Mouse (Mus musculus): ENCODE results near the gene Mutyh. TPM values are rescaled to one million over a fixed set of nuclear protein-coding genes. Genes with fewer than 3 reads are reported as not detected.

Mutyh gene
- total RNA-seq (2021), result 1 to 10 TPM in 1 of 2 experiments, under 1 TPM in 1; 0.60 to 2.0 TPM

GRCm38 (mm10) chr4:116807197-116808129 lies at the start of gene Mutyh, which contains the start of gene Toe1:
TSS of gene Mutyh (plus strand) at chr4:116807723.
TSS of gene Toe1 (minus strand) at chr4:116807640.
- DNase-seq, result peak; percentile 88 to 90
- intact Hi-C loops (cut with DNase I), result no loop called here

GRCm38 (mm10) chr4:116761914-116762313 lies 45.6 kb upstream of the Mutyh start:
- intact Hi-C loops (cut with DNase I), result no loop called here
- DNase-seq, result no peak

- no peak for DNase-seq
- intact Hi-C loops (cut with DNase I), result no loop called here
Measured at GRCm38 (mm10) chr4:116764001-116764400, 43.5 kb upstream of the Mutyh start.

- no peak for DNase-seq
- intact Hi-C loops (cut with DNase I), result no loop called here
Measured at GRCm38 (mm10) chr4:116768510-116768909, 39.0 kb upstream of the Mutyh start.

GRCm38 (mm10) chr4:116769060-116769459 lies 38.5 kb upstream of the Mutyh start:
- intact Hi-C loops (cut with DNase I), result no loop called here
- no peak for DNase-seq

- intact Hi-C loops (cut with DNase I), result no loop called here
- DNase-seq, result no peak
Measured at GRCm38 (mm10) chr4:116776391-116776790, 31.1 kb upstream of the Mutyh start.

- intact Hi-C loops (cut with DNase I), result no loop called here
- no peak for DNase-seq
Measured at GRCm38 (mm10) chr4:116777079-116777478, 30.4 kb upstream of the Mutyh start.

GRCm38 (mm10) chr4:116780541-116780940 lies 27.0 kb upstream of the Mutyh start:
- DNase-seq, result no peak
- intact Hi-C loops (cut with DNase I), result no loop called here

GRCm38 (mm10) chr4:116781366-116781765 lies 26.2 kb upstream of the Mutyh start:
- no peak for DNase-seq
- intact Hi-C loops (cut with DNase I), result no loop called here

- no peak for DNase-seq
- intact Hi-C loops (cut with DNase I), result no loop called here
Measured at GRCm38 (mm10) chr4:116782171-116782570, 25.4 kb upstream of the Mutyh start.

- DNase-seq, result no peak
- intact Hi-C loops (cut with DNase I), result no loop called here
Measured at GRCm38 (mm10) chr4:116786587-116786986, 20.9 kb upstream of the Mutyh start.

GRCm38 (mm10) chr4:116787985-116788760 lies 19.4 kb upstream of the Mutyh start:
- intact Hi-C loops (cut with DNase I), result no loop called here
- DNase-seq, result peak in 1 of 2 experiments; percentile 18

GRCm38 (mm10) chr4:116788956-116789355 lies 18.6 kb upstream of the Mutyh start:
- DNase-seq, result peak; percentile 76
- intact Hi-C loops (cut with DNase I), result loop anchor here (1.0 kb wide), 1 partner anchor 70 kb away; no protein-coding TSS in a partner anchor

GRCm38 (mm10) chr4:116792453-116792852 lies 15.1 kb upstream of the Mutyh start:
- no peak for DNase-seq
- intact Hi-C loops (cut with DNase I), result no loop called here

- intact Hi-C loops (cut with DNase I), result no loop called here
- no peak for DNase-seq
Measured at GRCm38 (mm10) chr4:116794273-116794672, 13.2 kb upstream of the Mutyh start.

- DNase-seq, result peak in 1 of 2 experiments; percentile 26
- intact Hi-C loops (cut with DNase I), result no loop called here
Measured at GRCm38 (mm10) chr4:116796442-116797110, 10.9 kb upstream of the Mutyh start.

- no peak for DNase-seq
- intact Hi-C loops (cut with DNase I), result no loop called here
Measured at GRCm38 (mm10) chr4:116799901-116800300, 7.6 kb upstream of the Mutyh start.

- intact Hi-C loops (cut with DNase I), result no loop called here
Measured at GRCm38 (mm10) chr4:116811012-116811411, 3.5 kb downstream of the Mutyh start.

GRCm38 (mm10) chr4:116815276-116815675 lies 7.8 kb downstream of the Mutyh start:
- intact Hi-C loops (cut with DNase I), result no loop called here
- no peak for DNase-seq

More at GRCm38 (mm10) chr4:116811012-116811411, 3.5 kb downstream of the Mutyh start:
- DNase-seq, result no peak

- intact Hi-C loops (cut with DNase I), result no loop called here
- no peak for DNase-seq
Measured at GRCm38 (mm10) chr4:116817486-116817885, 10.0 kb downstream of the Mutyh start.
